Mouse (Mus musculus): ENCODE data around the gene Mrps18b. TPM values are rescaled to one million over a fixed set of nuclear protein-coding genes. Genes with fewer than 3 reads are reported as not detected.

The Mrps18b gene
- polyA plus RNA-seq, 1 experiment, result 65.1 TPM

DNA sequence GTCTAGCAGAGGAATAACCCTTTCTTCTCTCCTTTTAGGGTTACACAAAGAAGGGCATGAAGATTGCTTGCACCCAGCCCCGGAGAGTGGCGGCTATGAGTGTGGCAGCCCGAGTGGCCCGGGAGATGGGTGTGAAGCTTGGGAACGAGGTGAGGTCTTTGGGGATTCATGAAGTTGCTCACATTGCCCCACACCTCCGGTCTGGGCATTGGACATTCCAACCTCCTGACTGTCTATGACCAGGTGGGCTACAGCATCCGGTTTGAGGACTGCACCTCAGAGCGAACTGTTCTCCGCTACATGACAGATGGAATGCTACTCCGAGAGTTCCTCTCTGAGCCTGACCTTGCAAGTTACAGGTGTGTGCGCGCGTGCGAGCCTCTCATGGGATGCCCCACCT is 32.4 kb downstream of the Mrps18b start:
- WGBS, result 94% methylated on average over 14 of the region's 14 CpGs
- TF ChIP-seq CTCF (IDR thresholded peaks at IDR 0.05; ENCODE audit: borderline replicate concordance, insufficient read depth, low read depth, low read length), result no peak
- TF ChIP-seq POLR2A (IDR thresholded peaks at IDR 0.05; ENCODE audit: borderline replicate concordance, insufficient read depth, low read length), result no peak
- Histone ChIP-seq H3K27ac (ENCODE audit: insufficient read depth, low read length) (no peak overlapping the region), H3K4me1 (ENCODE audit: control insufficient read depth, insufficient read depth, low read length) (peaks cover 9% of the 10 kb centered on the region), H3K4me3 (replicated peaks; ENCODE audit: insufficient read depth, low read depth, low read length) (no peak overlapping the region), H3K27me3 (ENCODE audit: control insufficient read depth, insufficient read depth, low read length) (no peaks in the 10 kb centered on the region)
- DNase-seq, result no peak

DNA sequence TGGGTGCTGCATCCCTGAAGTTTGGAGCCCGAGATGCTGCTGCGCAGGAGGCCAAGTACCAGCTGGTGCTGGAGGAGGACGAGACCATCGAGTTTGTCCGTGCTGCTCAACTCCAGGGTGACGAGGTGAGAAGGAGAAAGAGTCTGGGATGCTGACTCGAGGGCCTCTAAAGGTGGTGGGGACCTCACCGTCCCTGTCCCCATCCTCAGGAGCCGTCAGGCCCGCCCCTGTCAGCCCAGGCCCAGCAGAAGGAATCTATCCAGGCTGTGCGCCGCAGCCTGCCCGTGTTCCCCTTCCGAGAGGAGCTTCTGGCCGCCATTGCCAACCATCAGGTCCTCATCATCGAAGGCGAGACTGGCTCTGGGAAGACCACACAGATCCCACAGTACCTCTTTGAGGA is 33.3 kb downstream of the Mrps18b start:
- Histone ChIP-seq H3K27me3 (ENCODE audit: control insufficient read depth, insufficient read depth, low read length) (no peaks in the 10 kb centered on the region), H3K4me1 (ENCODE audit: control insufficient read depth, insufficient read depth, low read length) (peaks cover 9% of the 10 kb centered on the region), H3K4me3 (replicated peaks; ENCODE audit: insufficient read depth, low read depth, low read length) (no peak overlapping the region), H3K27ac (ENCODE audit: insufficient read depth, low read length) (no peak overlapping the region)
- no peak for DNase-seq
- TF ChIP-seq CTCF (IDR thresholded peaks at IDR 0.05; ENCODE audit: borderline replicate concordance, insufficient read depth, low read depth, low read length) (no peak), POLR2A (IDR thresholded peaks at IDR 0.05; ENCODE audit: borderline replicate concordance, insufficient read depth, low read length) (no peak)
- 88% methylated on average over 17 of the region's 17 CpGs for WGBS

DNA sequence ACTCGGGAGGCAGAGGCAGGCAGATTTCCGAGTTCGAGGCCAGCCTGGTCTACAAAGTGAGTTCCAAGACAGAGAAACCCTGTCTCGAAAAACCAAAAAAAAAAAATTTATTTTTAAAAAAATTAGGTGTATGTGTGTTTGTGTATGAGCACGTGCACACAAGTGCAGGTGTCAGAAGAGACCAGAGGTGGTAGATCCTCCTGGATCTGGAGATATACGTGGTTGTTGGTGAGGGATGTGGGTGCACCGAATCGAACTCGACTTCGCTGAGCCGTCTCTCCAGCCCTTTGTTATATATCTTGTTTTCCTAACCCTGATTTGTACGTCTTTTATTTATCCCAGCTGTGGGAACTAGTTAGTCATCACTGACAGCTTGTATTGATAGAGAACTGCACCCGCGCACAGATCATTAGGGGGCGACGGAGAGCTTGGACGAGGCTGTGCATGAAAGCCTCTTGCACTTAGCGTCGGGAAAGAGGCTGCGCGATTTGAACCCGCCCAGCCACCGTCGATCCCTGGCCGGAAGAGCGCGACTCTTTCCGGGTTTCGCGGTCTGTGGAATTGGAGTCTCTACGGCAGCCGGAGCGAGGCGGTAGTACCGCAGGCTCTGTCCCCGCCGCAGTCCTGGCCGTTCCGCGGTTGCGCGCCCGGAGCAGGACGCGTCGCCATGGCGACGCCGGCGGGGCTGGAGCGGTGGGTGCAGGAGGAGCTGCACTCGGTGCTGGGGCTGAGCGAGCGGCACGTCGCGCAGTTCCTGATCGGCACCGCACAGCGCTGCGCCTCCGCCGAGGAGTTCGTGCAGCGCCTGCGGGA is 36.7 kb downstream of the Mrps18b start, which contains the start of gene Dhx16:
Gene Dhx16 (plus strand): TSS at position 575 of the 813 bp plus-strand sequence.
- DNase-seq, result peak; percentile 96 to 97
- TF ChIP-seq CTCF (IDR thresholded peaks at IDR 0.05; ENCODE audit: borderline replicate concordance, insufficient read depth, low read depth, low read length) (peak; percentile 75), POLR2A (IDR thresholded peaks at IDR 0.05; ENCODE audit: borderline replicate concordance, insufficient read depth, low read length) (peak; percentile 63)
- peak within 1 kb of the TSS; percentile 76 for H3K4me3 ChIP-seq (replicated peaks; ENCODE audit: insufficient read depth, low read depth, low read length)
- WGBS, result 5% methylated on average over 66 of the region's 66 CpGs
- peaks cover 9% of the 10 kb centered on the region for H3K4me1 ChIP-seq (ENCODE audit: control insufficient read depth, insufficient read depth, low read length)
- H3K27ac ChIP-seq (ENCODE audit: insufficient read depth, low read length), result peak within 1 kb of the TSS; percentile 26; the same call in 1 of the 2 replicates
- H3K27me3 ChIP-seq (ENCODE audit: control insufficient read depth, insufficient read depth, low read length), result no peaks in the 10 kb centered on the region

DNA sequence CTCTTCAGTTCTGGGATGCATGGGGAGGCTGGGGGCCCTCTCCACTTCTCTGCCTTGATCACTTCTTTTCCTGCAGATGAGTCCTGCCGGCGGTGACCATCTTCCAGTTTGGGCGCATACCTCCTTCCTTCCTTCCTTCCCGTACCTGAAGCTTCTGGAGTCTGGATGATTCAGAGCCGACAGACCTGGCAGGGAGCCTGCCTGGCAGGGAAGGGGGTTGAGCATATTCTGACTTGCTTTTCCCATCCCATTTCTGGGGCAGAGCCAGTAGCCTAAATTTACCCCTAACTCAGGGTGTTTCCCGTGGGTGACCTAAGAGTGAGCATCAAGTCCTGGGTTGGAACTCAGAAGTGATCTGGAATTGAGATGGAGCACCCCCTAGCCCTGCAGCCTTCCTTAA is 41.5 kb downstream of the Mrps18b start:
- TF ChIP-seq CTCF (IDR thresholded peaks at IDR 0.05; ENCODE audit: borderline replicate concordance, insufficient read depth, low read depth, low read length) (no peak), POLR2A (IDR thresholded peaks at IDR 0.05; ENCODE audit: borderline replicate concordance, insufficient read depth, low read length) (no peak)
- Histone ChIP-seq H3K4me1 (ENCODE audit: control insufficient read depth, insufficient read depth, low read length) (peaks cover 3% of the 10 kb centered on the region; the same call in 1 of the 2 replicates), H3K27ac (ENCODE audit: insufficient read depth, low read length) (no peak overlapping the region), H3K27me3 (ENCODE audit: control insufficient read depth, insufficient read depth, low read length) (no peaks in the 10 kb centered on the region), H3K4me3 (replicated peaks; ENCODE audit: insufficient read depth, low read depth, low read length) (no peak overlapping the region)
- 45% methylated on average over 6 of the region's 6 CpGs for WGBS
- DNase-seq, result no peak

DNA sequence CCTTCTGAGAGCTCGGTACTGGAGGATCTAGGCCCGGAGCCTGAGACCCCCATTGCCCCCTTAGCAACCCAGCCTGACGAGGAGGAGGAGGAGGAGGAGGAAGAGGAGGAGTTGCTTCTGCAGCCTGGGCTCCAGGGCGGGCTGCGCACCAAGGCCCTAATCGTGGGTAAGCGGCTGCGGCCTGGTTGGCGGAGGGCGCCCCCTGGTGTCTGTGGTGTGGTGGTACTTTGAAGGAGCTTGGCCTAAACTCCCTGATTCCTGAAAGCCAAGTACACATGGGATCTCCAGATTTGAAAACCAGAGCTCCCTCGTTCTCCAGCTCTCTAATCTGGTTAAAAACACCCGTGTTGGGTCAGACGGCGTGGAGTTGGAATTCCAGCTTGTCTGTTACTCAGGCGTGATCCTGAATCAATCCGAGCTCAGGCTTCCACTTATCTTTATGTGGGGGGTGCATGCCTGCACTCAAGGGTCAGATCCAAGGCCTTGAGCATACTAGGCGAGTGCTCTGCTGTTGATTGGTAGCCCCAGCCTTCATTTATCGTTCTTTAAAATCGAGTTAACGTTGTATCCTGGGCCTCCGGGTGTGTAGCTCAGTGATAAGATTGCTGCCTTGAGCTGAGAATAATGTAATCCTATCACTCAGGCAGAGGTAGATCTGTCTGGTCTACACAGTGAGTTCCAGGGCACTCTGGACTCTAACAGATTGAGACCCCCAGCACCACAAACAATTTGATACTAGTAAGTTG is 42.2 kb downstream of the Mrps18b start:
- Histone ChIP-seq H3K27ac (ENCODE audit: insufficient read depth, low read length) (no peak overlapping the region), H3K27me3 (ENCODE audit: control insufficient read depth, insufficient read depth, low read length) (no peaks in the 10 kb centered on the region), H3K4me1 (ENCODE audit: control insufficient read depth, insufficient read depth, low read length) (peaks cover 3% of the 10 kb centered on the region; the same call in 1 of the 2 replicates), H3K4me3 (replicated peaks; ENCODE audit: insufficient read depth, low read depth, low read length) (no peak overlapping the region)
- no peak for TF ChIP-seq POLR2A (IDR thresholded peaks at IDR 0.05; ENCODE audit: borderline replicate concordance, insufficient read depth, low read length)
- TF ChIP-seq CTCF (IDR thresholded peaks at IDR 0.05; ENCODE audit: borderline replicate concordance, insufficient read depth, low read depth, low read length), result peak; percentile 95
- WGBS, result 31% methylated on average over 21 of the region's 21 CpGs
- peak; percentile 84 to 91 for DNase-seq

DNA sequence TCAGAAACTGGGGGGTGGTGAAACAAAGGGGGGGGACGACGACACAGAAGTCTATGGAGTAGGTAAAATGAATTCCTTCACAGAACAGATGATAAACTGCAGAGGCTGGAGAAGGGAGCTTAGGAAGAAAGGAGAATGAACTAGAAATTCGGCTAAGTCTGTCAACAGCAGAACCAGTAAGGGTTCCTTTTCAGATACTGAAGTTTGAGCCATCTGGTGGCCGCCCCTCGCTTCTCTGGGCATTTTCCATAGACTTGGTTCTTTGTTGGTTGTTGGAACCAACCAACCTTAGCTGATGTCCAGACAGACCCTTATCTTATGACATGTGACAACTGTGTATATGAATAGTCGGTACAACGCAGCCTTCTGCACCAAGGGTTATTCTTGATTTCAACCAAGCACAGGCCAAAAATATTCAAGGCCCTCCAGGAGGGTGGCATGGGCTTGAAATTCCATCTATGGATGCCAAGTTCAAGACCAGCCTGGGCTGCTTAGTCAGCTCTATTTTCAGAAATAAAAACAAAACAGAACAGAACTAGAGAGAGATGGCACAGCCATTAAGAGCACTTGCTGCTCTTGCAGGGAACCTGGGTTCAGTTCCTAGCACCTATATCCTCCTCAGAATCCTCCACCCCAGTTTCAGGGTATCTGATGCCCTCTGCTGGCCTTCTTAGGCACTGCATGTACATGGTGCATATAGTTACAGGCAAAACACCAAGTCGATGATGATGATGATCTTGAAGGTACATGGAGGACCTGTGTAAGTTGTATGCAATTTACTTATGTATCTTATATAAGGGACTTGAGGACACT is 45.1 kb downstream of the Mrps18b start:
- H3K4me1 ChIP-seq (ENCODE audit: control insufficient read depth, insufficient read depth, low read length), result peaks cover 3% of the 10 kb centered on the region; the same call in 1 of the 2 replicates
- H3K27ac ChIP-seq (ENCODE audit: insufficient read depth, low read length), result no peak overlapping the region
- TF ChIP-seq POLR2A (IDR thresholded peaks at IDR 0.05; ENCODE audit: borderline replicate concordance, insufficient read depth, low read length) (no peak), CTCF (IDR thresholded peaks at IDR 0.05; ENCODE audit: borderline replicate concordance, insufficient read depth, low read depth, low read length) (peak; percentile 24; the same call in 1 of the 2 replicates)
- H3K27me3 ChIP-seq (ENCODE audit: control insufficient read depth, insufficient read depth, low read length), result no peaks in the 10 kb centered on the region
- DNase-seq, result no peak
- H3K4me3 ChIP-seq (replicated peaks; ENCODE audit: insufficient read depth, low read depth, low read length), result no peak overlapping the region
- 82% methylated on average over 8 of the region's 8 CpGs for WGBS
